Mouse (Mus musculus) lung, postnatal 14 days (tissue): ENCODE data around the gene Irf3.

Experiments used
- DNase-seq: peaks from one replicate; pipeline ENCODE4 v3.0.0; 2021

The Irf3 gene

DNA sequence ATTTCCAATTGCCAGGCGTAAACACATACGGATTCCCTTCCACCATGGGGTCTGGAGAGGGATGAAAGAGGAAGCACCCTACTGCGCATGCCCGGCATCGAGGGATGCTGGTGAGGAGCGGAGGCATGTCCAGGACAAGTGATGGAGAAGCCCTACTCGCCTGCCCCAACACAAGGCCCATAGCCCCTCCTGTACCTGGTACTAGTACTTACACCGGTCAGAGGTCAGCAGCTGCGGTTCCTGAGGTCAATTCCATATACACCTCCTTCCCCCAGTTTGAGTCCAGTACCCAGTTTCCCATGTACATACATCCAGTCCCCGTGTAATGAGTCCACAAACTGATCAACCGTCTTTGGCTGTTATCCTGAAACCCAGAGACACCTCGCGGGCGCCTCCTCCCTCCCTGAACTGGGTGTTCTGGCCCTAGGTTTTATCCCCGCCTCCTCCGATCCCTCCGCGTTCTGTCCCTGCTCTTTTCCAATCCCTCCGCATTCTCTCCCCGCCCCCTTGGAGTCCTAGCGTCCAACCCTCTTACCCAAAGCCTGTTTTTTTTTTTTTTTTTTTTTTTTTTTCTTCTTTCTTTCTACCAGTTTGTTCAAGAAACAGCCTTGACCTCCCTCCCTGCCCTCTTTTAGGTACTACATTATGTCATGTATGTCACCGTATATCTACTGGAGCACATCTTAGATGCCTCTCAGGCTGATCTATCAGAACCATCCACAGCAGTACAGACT, 22.9 kb upstream of the Irf3 start, which contains the start of gene Cpt1c:
TSS of gene Cpt1c (minus strand) at position 469 of the 734 bp plus-strand sequence.
- peak; percentile 78 for DNase-seq

DNA sequence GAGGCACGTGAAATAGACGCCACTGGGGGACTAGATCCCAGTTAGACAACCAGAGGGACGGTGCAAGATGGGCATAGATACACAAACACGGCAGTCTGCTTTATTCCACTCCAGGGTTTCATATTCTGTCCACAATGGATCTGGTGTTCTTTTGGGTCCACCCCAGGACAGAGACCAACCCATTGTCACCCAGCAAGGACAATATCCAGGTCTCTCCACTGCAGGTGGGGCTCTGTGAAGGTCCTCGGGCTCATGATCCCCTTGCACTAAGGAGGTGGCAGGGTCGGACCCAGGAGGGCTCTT, 22.4 kb upstream of the Irf3 start:
- DNase-seq = no peak

DNA sequence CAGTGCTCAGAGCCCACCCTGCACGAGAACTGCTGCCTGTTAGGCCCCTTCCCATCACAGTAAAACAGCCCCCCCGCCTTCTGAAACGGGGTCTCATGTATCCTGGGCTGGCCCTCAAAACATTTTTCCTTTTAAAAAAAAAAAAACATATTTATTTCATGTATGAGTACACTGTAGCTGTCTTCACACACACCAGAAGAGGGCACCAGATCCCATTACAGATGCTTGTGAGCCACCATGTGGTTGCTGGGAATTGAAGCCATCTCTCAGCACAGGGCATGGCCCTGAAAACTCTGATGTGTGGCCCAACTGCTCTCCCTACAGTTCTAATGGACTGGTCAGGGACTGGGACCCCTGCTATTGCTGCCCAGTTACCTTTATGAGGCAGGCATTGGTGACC, 19.1 kb upstream of the Irf3 start:
- DNase-seq = no peak

DNA sequence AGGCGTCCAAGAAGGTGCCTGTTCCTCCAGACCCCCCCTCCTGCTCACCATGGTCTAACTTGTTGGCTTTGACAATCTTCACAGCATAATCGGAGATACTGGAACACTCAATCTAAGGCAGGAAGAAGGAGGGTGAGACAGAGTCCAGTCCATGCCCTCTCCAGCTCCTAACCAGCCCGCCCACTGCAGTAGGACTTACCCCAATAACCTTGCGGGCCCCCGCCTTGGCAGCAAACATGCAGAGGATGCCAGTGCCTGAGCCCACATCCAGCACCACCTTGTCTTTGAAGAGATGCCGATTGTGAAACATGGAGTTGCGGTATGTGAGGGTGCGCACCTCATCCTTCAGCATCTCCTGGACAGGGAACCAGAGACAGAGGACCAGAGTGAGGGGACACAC, 15.9 kb upstream of the Irf3 start:
- no peak for DNase-seq

DNA sequence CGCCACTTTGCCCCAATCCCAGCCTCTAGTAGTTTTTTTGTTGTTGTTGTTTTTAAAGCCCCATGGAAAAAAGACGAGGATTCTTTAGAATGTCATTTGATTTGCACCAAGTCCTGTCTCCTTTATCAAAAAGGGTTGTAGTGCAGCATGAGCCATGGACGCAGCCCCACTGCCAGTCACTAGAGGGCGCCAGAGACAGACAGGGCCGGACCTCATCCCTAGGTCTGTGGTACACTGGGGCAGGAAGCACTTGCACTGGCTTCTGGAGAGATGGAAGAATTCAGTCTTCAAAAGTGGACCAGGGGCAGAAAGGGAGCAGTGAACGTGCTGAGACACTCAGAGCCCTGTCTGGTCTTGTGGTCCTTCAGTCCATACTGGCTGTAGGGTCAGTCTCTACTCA, 14.4 kb upstream of the Irf3 start:
- peak; percentile 95 for DNase-seq

DNA sequence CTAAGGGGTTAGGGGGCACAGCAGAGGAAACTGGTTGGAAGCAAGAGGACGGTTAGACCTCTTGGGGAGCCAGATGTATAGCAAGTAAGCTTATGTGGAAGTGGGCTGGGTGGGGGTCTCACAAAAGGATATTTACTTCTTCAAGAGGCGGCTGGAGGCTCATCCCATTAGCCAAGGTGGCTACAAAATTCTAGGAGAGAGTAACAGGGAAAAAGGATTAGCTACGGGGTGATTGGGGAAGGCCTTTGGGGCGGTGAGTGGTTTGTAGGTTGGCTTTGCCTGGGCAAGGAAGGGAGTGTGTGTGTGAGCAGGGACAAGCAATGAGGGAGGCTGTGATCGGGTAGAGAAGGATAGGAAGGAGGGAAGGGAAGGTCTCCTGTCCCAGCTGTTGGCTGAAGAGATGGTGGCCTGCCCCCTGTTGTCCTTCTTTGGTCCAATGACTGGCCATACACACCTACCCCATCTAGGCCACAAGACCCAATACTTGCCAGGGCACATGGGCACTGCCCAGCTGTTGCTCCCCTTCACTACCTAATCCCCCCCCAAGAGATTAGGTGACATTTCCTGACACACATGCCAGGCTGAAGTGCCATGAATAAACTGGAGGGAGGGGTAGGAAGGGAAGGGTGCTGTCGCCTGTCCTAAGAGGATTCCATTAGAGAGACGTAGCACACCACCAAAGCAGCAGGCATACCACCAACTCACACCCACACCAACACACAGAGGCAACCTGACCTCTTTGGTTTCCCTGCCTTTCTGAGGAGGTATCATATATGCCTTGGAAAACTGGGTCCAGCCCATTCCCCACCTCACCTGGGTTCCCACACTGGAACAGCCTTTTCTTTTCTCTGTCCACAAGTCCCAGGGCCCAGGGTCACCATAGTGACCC, 13.3 kb upstream of the Irf3 start:
- DNase-seq = no peak

DNA sequence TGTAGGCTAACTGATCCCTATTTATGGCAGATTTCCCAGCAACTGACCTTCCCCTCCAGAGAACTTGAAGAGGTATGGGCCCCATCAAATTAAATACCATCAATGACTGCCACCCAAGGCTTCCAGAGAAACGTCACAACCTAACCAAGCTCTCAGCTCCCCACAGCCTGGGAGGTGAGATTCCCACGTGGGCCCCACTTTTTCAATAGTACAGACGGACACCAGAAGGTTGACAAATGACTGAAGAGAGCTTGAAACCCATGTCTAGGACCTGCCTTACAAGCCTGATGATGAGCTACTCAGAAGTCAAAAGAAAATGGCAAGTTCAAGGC, 12.6 kb upstream of the Irf3 start:
- DNase-seq = no peak

DNA sequence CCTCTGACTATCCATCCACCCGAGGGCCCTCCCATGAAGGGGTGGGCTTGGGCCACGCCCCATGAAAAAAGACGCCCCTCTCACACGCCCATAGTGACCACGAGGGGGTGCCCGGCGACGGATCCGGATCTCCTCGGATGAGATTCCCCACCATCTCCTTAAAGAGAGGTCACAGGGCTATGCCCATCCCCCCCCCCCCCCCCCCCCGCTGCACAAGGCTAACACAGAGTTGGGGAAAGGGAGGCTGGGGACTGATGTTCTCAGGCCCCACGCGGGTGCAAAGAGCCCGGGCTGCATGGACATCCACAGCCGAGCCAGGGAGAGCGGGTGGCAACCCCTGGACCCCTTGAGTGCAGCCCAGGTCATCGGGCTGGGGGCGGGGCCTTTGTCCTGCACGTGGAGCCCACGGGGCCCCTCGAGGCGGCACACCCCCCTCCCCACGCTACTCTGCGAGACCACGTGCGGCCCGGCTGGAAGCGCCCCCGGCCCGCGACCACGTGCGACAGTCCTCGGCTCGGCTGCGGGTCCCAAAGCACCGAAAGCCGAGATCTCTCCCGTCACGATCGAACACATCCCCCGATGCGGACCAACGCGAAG, 11.8 kb upstream of the Irf3 start:
- DNase-seq = peak; percentile 66

DNA sequence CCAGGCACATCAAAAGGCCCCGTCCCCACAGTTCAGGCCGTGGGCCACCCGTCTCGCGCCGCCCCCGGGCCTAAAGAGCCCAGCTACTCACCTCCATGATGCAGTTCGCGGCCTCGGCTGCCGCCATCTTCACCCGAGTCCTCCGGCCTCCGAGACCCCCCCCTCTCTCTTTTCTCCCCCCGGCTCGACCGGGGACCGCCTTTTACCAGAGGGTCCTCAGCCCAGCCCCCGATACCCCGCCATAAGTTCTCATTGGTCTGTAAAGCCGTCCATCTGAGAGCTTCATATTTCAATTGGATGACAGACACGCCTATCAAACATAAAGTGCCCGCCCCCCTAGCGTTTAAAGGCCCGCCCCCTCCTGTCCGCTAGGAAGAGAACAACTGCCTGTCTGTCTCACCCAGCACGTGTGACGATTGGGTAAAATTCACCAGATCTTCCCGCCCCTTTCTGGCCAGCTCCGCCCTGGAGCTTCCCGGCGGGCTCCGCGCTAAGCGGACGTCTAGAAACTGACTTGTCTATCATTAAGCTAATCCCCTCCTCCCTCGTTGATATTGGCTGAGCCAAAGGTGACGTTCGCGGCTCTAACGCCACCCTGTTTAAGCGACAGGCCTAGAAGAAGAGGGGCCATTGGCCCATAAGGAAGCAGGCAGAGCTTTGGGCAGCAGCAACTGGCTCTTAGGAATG, 11.1 kb upstream of the Irf3 start, which contains the start of gene Prmt1:
TSS of gene Prmt1 (minus strand) at position 377 of the 687 bp plus-strand sequence.
- DNase-seq = peak; percentile 96

DNA sequence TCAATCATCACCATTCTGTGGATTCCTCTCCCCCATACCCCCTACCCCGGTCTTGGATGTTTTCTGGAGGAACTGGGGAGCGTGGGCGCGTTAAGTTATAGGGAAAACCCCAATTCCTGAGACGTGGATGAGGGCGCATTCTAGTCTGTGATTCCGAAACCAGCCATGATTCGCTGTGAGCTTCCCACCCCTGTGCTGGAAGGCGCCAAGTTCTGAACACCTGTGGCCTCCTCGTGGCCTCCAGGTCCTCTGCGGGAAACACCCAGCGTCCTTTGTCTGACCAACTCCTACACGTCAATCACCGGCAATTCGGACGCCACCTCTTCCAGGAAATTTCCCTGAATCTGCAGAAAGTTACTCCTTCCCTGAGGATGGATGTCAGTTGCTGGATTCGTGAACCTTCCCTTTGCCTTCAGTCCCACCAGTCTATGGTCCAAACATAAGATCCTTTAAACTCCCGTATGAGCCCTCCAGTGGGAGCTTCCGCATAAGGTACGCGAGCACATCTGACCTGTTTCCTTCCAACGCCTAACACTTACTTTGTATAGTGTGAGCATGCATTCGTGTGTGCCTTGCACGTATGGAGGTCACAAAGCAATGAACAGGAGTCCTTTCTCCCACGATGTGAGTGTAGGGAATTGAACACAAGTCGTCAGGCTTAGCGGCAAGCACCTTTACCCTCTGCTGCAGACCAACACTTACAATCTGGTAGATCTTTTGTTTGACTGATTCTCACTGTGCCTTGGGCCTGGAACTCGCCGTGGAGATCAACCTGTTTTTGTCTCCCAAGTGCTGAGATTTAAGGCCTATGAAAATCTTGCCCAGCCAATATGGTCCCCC, 10.3 kb upstream of the Irf3 start:
- DNase-seq = no peak

DNA sequence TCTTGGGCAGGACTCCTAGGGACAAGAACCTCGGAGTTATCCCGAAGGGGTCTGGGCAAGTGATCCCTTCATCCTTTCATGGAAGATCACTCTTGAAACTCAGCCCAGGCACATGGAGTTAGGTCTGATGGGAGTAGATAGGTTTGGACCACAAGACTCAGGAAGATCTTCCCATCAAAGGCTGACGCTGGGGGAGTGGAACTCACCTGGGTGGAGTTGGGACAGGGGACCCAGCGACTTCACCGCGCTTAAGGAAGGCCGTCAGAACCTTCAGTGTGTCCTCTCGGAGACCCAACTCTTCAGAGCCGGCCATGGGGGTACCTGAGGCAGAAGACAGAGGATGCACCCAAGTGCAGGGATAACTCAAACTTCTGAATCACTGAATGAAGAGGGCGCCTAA, 776 bp upstream of the Irf3 start:
- DNase-seq = no peak

DNA sequence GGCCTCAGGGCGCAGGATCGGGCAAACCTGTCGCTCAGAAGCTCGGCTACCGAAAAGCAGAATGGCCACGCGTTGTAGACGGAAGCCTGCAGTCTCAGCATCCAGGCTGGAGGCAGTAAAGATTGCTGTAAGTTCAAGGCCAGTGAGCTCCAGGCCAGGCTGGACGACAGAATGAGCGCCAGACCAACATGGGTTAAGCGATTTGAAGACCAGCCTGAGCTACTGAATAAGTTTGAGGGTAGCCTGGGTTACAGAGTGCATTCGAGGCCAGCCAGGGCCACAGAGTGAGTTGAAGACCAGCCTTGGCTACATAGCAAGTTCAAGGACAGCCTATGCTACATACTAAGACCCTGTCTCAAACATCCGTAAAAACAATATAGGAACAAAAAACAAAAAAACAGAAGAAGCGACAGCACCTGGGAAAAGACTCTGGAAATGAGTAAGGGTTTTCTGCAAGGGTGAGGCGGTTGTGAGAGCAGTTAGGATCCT, 536 bp downstream of the Irf3 start:
- DNase-seq = no peak

DNA sequence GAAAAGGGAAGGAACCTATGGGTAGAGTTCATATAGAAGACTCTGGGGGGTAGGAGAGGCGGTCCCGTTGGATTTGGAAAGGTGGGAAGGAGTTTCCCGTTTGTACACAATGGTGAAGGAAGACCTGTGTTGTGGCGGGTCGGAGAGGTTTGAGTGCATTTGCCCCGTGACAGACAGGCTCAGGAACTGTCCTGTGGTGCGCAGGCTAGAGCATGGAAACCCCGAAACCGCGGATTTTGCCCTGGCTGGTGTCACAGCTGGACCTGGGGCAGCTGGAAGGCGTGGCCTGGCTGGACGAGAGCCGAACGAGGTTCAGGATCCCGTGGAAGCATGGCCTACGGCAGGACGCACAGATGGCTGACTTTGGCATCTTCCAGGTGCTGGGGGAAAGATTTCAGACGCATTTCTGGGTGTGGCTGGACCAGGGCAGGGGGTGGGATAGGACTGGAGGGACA, 1.1 kb downstream of the Irf3 start, which contains the start of gene Bcl2l12:
TSS of gene Bcl2l12 (minus strand) at position 212 of the 455 bp plus-strand sequence.
- DNase-seq = peak; percentile 65

DNA sequence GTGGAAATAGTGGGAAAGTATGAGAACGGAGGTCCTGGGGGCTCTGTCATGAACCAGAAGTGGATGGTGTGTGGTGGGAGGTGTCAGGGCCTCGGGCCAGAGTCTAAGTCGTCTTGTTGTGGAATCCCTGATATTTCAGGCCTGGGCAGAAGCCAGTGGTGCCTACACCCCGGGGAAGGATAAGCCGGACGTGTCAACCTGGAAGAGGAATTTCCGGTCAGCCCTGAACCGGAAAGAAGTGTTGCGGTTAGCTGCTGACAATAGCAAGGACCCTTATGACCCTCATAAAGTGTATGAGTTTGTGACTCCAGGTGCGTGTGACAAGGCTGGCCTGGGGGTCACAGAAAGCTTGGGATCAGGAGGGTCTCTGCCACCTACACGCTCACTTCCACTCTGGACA, 2.3 kb downstream of the Irf3 start:
- peak; percentile 41 for DNase-seq

DNA sequence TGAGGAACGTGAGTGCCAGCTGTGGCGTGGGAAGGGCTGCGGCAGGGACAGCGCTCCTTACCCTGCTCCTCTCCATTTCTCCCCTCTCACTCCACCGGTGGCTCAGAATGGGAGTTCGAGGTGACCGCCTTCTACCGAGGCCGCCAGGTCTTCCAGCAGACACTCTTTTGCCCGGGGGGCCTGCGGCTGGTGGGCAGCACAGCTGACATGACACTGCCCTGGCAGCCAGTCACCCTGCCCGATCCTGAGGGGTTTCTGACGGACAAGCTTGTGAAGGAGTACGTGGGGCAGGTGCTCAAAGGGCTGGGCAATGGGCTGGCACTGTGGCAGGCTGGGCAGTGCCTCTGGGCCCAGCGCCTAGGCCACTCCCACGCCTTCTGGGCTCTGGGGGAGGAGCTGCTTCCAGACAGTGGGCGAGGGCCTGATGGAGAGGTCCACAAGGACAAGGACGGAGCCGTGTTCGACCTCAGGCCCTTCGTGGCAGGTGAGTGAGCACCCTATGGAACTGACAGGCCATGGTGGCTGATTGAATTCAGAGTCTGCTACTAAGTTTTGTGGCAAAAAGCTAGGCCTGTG, 3.2 kb downstream of the Irf3 start:
- DNase-seq = no peak

DNA sequence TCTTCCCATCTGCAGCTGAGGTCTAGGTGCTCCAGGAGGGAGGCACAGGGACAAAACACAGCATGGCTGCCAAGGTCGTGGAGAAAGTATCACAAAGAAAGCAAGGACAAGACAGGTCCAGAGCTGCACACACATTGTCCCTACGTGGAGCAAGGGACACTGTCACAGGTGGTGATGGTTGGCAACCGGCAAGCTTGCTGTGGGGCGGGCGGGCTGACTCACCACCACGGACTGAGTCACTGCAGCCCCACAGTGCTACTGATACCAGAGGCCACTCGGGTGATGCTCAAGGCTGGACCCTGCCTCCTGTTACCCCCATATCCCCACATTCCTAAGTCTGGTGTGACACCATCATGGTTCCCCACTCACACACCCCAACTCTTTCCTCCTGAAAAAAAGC, 5.0 kb downstream of the Irf3 start:
- no peak for DNase-seq

DNA sequence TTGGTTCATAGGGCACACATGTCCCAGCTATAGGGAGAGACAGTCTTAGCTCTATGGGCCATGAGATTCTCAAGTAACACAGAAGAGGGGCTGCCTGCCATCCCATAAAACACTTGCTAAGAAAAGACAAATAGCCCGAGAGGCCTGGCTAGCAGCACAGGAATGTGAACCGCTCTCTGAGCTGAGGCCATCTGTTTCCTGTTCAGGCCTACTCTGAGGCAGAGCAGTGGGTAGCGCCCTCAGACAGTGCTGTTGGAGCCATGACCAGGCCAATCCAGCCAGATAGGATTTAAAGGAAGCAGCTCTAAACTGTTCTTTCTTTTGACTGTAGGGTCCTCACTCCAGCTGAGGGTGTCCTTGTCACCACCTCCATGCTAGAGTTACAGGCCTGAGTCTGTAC, 7.1 kb downstream of the Irf3 start:
- DNase-seq = no peak

DNA sequence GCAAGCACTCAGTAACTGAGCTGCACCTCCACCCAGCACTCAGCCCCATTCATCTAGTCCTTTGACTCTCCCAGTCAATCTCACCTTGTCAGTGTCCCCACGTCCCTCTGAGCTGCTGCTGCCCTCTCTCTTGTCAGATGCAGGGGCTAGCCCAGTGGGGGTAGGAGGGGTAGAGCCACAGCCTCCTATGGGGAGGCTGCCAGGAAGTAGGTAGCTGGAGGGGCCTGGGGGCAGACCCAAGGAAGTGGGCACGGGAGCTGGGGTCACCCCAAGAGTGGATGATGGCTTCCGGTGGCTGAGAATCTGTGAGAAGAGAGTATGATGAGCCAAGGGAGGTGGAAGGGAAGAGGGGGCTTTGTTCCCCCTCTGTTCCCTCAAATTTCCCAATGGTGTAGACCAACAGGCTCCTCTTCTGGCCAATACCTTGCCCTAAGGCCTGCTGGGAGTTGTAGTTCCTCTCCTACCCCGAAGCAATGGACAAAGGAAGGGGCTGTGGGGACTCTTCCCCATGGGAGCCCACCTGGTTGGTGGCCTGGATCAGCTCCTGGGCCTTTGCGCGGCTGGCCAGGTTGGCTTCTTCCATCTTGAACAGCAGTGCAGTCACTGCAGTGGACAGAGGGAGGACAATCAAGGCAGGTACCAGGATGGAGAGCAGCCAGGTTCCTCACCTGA, 8.0 kb downstream of the Irf3 start:
- DNase-seq = no peak

DNA sequence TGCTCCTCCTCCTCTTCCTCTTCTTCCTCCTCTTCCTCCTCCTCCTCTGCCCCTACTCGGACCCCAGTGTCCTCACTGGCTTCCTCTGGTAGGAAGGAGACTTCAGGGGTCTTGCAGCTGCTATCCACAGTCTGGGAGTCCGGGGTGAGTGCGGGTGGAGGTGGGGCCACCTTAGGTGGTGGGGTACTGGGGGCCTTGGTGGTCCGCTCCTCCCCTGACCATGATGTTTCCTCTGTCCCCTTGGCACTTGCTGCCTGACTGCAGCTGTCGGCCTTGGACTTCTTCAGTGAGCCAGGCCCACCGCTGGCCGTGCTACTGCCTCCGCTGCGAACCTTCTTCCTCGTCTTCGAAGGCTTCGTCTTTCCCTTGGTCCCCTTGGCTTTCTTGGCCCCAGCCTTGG, 9.1 kb downstream of the Irf3 start:
- no peak for DNase-seq

DNA sequence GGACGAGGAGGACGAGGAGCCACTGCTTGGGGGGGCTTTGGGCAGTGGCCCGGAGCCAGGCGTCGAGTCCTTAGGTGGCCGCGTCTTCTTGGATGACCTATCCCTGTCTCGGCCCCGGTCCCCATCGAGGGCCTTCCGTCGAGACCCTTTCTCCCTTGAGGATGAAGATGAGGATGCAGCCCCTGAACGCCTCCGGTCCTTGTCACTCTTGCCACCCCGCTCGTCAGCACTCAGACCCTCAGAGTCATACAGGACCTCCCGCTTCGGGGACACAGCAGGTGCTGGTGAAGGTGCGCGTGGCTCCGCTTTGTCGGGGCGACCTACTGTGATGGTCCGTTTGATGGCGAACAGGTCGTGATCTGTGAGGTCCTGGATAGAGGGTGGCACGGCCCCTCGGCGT, 9.7 kb downstream of the Irf3 start:
- DNase-seq = no peak

DNA sequence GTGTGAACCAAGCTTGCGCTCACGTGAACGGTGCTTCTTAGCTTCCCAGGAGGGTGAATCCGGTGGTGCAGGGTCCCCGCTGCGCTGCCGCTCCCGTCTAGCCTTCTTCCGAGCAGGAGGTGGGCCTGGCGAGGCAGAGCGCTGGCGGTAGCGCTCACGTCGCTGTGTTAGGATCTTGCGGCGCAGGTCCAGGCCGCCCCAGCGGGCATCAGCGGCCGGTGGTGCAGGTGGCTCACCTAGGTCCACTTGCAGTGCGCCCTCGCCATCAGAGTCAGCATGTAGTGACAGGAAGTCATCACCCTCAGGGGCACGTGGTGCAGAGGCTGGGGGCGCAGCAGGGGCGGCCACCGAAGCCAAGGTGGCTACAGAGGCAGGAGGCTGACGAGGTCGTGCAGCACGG, 10.4 kb downstream of the Irf3 start:
- no peak for DNase-seq
